Mouse (Mus musculus) C2C12 (cell line): ENCODE results near the gene Daam1.

Experiments
- CEBPB ChIP-seq: IDR thresholded peaks from one replicate; pipeline ENCODE4 v1.6.1; 2011; ENCODE audit warnings: low read depth, mild to moderate bottlenecking, control low read depth, moderate library complexity
- CTCF ChIP-seq: IDR thresholded peaks from one replicate; pipeline ENCODE4 v1.5.1; 2011; ENCODE audit not compliant: control insufficient read depth, insufficient read depth, insufficient read length
- MAX ChIP-seq: IDR thresholded peaks from one replicate; pipeline ENCODE4 v1.6.1; 2011; ENCODE audit warnings: mild to moderate bottlenecking, control low read depth
- MYOD1 ChIP-seq: IDR thresholded peaks from one replicate; pipeline ENCODE4 v1.6.1; 2011; ENCODE audit warnings: low read depth; ENCODE audit not compliant: control insufficient read depth, insufficient read length
- MYOG ChIP-seq: IDR thresholded peaks from one replicate; pipeline ENCODE4 v1.6.1; 2011; ENCODE audit not compliant: control insufficient read depth, insufficient read length; ENCODE audit errors: extremely low read depth
- USF1 ChIP-seq: IDR thresholded peaks from one replicate; pipeline ENCODE4 v1.6.1; 2011; ENCODE audit warnings: low read depth, mild to moderate bottlenecking, control low read depth, moderate library complexity

- TF ChIP-seq CTCF, result no peak
- no peak for TF ChIP-seq MYOG
- TF ChIP-seq MYOD1, result no peak
- TF ChIP-seq MAX, result no peak
- no peak for TF ChIP-seq CEBPB
- no peak for TF ChIP-seq USF1
Measured at GRCm38 (mm10) chr12:71938513-71938912, 107.6 kb downstream of the Daam1 start.
